Mouse (Mus musculus) megakaryocyte-erythroid progenitor cell, adult 5-6 weeks (primary cell): ENCODE results near the gene Adamtsl2. TPM values are rescaled to one million over a fixed set of nuclear protein-coding genes. Genes with fewer than 3 reads are reported as not detected.

Experiments used
- ATAC-seq: replicated peaks from 2 replicates; pipeline ENCODE4 v1.8.0; 2016; ENCODE audit warnings: mild to moderate bottlenecking, inconsistent platforms; ENCODE audit not compliant: severe bottlenecking, poor library complexity, low FRiP score, low TSS enrichment
- total RNA-seq, 2 experiments: library from RNA; stranded (forward) in 1 of 2; stranded (reverse) in 1 of 2; fragments of 200-1000, 215-1000 nt in 1 of 2; fragments of >200 nt in 1 of 2; fragmentation: Nextera tagmentation in 1 of 2; gene quantifications; 2 replicates each; pipeline ENCODE4 v1.2.3; 2014 to 2017

Gene Adamtsl2
- total RNA-seq, 2 experiments from 2014 or later, result not detected

- no peak for ATAC-seq
Measured at GRCm38 (mm10) chr2:27106816-27107215, 27.6 kb downstream of the Adamtsl2 start.

- no peak for ATAC-seq
Measured at GRCm38 (mm10) chr2:27108144-27108543, 29.0 kb downstream of the Adamtsl2 start.

- no peak for ATAC-seq
Measured at GRCm38 (mm10) chr2:27109052-27109451, 29.9 kb downstream of the Adamtsl2 start.

DNA sequence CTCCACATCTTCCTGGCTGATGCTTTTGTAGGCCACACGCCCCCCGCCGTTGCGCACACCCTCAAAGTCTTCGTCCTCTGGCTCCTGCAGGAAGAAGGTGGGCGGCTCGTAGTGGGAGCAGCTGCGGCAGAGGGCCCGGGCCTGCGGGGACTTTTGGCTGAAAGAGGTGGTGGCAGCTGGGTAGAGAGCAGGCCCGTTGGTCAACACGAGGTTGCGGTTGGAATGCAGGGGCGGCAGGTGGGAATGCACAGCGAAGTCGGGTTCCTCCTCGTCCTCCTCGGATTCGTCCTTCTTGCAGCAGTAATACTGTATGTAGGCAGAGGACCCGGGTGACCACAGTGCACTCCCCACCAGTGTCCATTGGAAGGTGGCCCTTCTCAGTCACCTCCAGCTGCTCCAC lies 33.4 kb downstream of the Adamtsl2 start:
- ATAC-seq, result no peak

- no peak for ATAC-seq
Measured at GRCm38 (mm10) chr2:27114169-27114568, 35.0 kb downstream of the Adamtsl2 start.

GRCm38 (mm10) chr2:27118452-27118851 lies 39.3 kb downstream of the Adamtsl2 start:
- no peak for ATAC-seq

DNA sequence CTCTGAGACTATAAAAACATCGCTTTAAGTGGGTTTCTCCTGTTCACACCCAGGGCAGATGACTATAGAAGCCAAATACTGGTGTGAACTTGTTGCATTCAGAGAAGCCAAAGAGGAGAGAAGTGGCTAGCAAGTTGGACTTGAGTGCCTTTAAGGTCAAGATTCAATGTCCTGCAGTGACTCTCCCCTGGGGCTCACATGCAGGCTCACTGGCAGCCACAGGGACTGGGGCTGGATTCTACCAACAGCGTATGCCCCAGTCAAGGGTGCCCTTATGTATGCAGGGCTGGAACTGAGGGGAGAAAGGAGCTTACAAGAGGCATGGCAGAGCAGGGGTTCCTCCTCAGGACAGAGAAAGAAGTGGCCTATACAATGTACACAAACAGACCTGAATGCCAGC lies 40.6 kb downstream of the Adamtsl2 start:
- ATAC-seq, result no peak

DNA sequence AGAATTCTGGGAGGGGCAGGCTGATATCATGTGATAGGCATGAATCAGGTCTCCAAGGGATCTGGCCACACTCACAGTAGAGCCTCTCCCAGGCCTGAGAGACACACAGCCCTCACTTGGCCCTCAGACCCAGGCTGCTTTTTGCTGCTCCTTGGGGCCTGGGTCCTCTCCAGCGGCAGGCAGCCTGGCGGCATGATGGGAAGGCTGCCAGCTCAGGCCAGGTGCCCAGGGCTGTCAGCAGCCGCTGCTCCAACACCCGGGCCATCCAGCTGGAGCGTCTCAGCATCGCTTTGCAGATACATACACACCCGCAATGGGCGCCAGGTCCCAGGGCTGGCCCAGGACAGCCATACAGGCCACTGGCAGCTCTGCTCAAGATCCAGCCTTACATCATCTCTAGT lies 41.1 kb downstream of the Adamtsl2 start:
- no peak for ATAC-seq

GRCm38 (mm10) chr2:27121626-27122355 lies 42.6 kb downstream of the Adamtsl2 start:
- no peak for ATAC-seq

- no peak for ATAC-seq
Measured at GRCm38 (mm10) chr2:27122578-27122977, 43.4 kb downstream of the Adamtsl2 start.

DNA sequence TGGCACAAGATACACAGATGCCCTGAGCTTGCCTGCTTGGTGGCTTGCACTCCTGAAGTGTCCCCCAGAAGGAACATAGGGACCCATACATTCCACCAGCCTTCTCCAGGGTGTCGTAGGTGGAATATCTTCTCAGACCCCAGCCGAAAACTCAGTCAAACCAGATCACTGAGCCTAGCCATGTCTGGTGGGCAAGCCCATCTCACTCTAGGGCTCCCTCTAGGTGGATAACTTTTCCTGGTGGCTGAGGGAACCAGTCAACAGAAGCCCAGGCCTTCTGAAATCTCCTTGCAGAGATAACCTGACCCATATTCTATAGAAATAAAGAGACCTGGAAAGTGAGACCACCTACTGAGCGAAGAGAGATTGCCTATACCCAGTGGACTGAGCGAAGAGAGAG lies 43.9 kb downstream of the Adamtsl2 start:
- ATAC-seq, result no peak

DNA sequence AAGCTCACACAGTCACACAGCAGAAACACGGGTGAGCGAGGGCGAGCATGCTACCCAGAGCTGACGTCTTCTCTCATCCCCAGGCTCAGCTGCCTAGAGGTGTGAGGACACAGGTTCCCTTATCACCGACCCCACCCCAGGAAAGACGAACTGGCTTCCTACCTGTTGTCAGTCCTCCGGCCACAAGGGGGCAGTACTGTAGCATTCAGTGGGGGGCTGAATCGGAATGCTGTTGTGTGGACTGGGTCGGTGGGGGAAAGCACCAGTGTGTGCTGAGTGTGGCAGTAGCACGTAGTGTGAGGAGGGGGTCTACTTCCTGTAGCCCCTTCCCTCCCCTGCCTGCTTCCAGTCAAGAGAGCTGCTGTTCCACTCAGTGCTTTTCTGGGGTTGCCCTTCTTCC lies 46.8 kb downstream of the Adamtsl2 start:
- ATAC-seq, result no peak

GRCm38 (mm10) chr2:27126496-27126895 lies 47.3 kb downstream of the Adamtsl2 start:
- ATAC-seq, result no peak

DNA sequence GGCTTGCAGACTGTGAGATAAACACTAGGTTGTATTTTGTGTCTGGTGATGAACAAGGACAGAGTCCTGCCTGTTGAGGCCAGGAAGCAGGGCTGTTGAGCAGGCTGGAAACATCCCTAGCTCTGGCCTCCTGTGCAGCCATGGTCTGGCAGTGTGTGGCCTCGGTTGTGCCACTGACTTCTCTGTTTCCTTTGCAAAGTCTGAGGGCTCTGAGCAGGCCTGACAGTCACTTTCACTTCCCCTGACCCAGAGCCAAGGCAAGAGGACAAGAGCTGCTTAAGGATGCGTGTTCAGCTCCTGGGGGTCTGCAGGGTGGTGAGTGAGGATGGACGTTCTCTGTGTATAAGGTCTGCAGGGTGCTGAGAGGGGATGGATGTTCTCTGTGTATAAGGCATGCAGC lies 49.8 kb downstream of the Adamtsl2 start:
- ATAC-seq, result no peak

- ATAC-seq, result no peak
Measured at GRCm38 (mm10) chr2:27135935-27136334, 56.8 kb downstream of the Adamtsl2 start.

DNA sequence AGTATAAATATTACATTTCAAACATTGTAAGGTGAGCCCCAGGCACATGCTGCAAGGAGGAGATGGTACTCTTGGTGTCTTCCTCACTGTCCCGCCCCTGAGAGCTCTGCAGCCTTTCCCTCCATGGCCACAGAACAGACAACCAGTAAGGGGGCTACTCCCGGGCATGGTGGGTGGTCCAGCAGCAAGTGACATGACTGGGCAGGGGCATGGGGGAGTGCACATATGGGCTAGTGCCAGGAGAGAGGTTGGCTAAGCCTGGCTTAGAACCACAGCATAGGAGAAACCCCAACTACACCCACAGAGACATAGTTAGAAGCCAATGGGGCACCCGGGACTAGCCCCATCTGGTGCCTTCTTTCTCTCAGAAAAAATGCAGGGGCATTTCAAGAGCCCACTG lies 57.2 kb downstream of the Adamtsl2 start:
- ATAC-seq, result no peak

DNA sequence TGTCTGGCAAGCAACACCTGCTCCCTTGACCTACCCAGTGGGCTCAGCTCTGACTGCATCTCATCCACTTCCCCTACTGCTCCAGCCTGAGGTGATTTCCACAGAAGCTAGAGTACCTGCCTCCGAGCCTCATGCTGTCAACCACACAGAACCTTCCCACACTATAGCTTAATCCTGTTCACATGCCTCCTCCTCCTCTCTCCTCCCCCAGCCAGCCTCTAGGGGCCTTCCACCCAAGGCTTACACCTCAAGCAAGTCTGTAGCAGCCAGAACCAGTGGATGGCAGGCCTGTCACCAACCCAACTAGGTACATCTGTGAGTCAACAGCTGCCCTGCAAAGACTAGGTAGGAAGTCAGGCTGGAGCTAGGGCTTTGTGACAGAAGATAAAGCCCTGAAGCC lies 57.6 kb downstream of the Adamtsl2 start:
- ATAC-seq, result no peak

GRCm38 (mm10) chr2:27138356-27138755 lies 59.2 kb downstream of the Adamtsl2 start:
- no peak for ATAC-seq

DNA sequence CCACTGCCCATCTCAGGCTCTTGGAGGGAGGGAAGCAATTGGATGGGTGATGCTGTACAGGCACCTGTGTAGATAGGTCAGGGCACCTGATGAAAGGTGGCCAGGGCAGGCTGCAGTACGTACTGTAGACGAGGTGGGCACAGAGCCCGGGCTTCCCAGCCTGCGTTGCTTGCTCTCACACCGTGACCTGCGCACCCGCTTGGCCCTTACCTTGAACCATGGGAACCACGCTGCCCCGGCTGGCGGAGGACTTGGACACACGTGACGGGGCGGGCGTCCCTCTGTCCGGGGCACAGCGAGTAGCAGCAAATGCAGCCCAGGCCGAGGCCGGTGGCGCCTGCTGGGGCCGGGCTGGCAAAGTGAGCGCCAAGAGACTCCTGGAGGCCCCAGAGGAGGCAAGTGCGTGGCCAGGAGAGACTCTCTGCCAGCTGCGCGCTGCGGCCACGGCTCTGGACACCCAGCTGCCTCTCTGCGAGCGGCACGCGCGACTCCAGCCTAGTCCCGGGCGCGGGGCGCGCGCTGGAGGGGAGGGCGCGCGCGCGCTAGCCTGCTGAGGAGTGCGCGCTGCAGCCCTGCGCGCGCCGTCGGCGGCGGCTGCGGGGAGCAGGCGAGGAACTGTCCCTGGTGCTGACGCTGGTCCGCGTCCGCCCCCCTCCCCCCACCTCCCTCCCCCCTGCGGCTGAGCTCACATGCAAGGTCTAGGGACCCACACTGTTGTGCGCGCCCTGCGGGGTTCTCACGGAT lies 62.9 kb downstream of the Adamtsl2 start, which contains the start of gene Fam163b:
Fam163b (minus strand) TSS at position 542 of the 744 bp plus-strand sequence.
- ATAC-seq, result no peak; the same call in 1 of the 2 replicates

GRCm38 (mm10) chr2:27144957-27145356 lies 65.8 kb downstream of the Adamtsl2 start:
- ATAC-seq, result no peak

DNA sequence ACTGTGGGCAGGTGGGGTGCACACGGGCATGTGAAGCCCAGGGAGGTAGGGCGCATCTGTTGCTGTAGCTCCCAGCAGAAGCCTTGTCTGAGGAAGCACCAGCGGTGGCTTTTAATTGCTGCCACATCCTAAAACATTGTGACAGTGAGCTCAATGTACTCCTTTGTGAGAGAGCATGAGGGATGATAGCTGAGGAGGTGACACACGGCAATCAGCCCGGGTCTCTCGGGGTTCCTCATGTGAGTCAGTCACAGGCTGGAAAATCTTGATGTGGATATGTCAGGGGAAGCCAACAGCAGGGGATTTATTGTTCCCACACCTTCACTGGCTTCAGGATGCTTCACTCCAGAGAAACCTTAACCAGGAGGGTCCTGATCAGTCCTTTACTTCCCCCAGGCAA lies 67.7 kb downstream of the Adamtsl2 start:
- no peak for ATAC-seq
